Mouse (Mus musculus): ENCODE results near the gene Dedd. TPM values are rescaled to one million over a fixed set of nuclear protein-coding genes. Genes with fewer than 3 reads are reported as not detected.

Dedd gene
- polyA plus RNA-seq, 1 experiment from 2014 or later = 45.4 TPM

Other genes starting within 250 kb of the Dedd start
- gene Cfap126, start 215.2 kb upstream of the Dedd start, polyA plus RNA-seq (2014; fragmentation: Nextera tagmentation; extraction: Ambion mirVana) = 2.7 and 5.6 TPM in 2 replicates
- gene Sdhc, start 178.5 kb upstream of the Dedd start, polyA plus RNA-seq (2014; fragmentation: Nextera tagmentation; extraction: Ambion mirVana) = 426 and 502 TPM in 2 replicates
- gene Mpz, start 178.4 kb upstream of the Dedd start, polyA plus RNA-seq (2014; fragmentation: Nextera tagmentation; extraction: Ambion mirVana) = 0.30 TPM in 1 of 2 replicates, not detected in the other
- 36.2 and 40.0 TPM in 2 replicates for gene Pcp4l1, start 132.9 kb upstream of the Dedd start, polyA plus RNA-seq (2014; fragmentation: Nextera tagmentation; extraction: Ambion mirVana)
- 0.11 and 0.19 TPM in 2 replicates for gene Nr1i3, start 115.2 kb upstream of the Dedd start, polyA plus RNA-seq (2014; fragmentation: Nextera tagmentation; extraction: Ambion mirVana)
- 44.1 and 53.2 TPM in 2 replicates for gene Tomm40l, start 106.6 kb upstream of the Dedd start, polyA plus RNA-seq (2014; fragmentation: Nextera tagmentation; extraction: Ambion mirVana)
- 13.6 and 55.4 TPM in 2 replicates for gene Apoa2, start 104.1 kb upstream of the Dedd start, polyA plus RNA-seq (2014; fragmentation: Nextera tagmentation; extraction: Ambion mirVana)
- gene Fcer1g, start 94.8 kb upstream of the Dedd start, polyA plus RNA-seq (2014; fragmentation: Nextera tagmentation; extraction: Ambion mirVana) = 12.1 and 18.4 TPM in 2 replicates
- gene Adamts4, start 78.7 kb upstream of the Dedd start, polyA plus RNA-seq (2014; fragmentation: Nextera tagmentation; extraction: Ambion mirVana) = 1.5 and 1.7 TPM in 2 replicates
- gene Ndufs2, start 77.8 kb upstream of the Dedd start, polyA plus RNA-seq (2014; fragmentation: Nextera tagmentation; extraction: Ambion mirVana) = 446 and 471 TPM in 2 replicates
- gene B4galt3, start 58.8 kb upstream of the Dedd start, polyA plus RNA-seq (2014; fragmentation: Nextera tagmentation; extraction: Ambion mirVana) = 48.4 and 49.4 TPM in 2 replicates
- gene Ppox, start 48.0 kb upstream of the Dedd start, polyA plus RNA-seq (2014; fragmentation: Nextera tagmentation; extraction: Ambion mirVana) = 59.9 and 60.7 TPM in 2 replicates
- 51.2 TPM in 2 replicates for gene Usp21, start 41.2 kb upstream of the Dedd start, polyA plus RNA-seq (2014; fragmentation: Nextera tagmentation; extraction: Ambion mirVana)
- gene Ufc1, start 34.1 kb upstream of the Dedd start, polyA plus RNA-seq (2014; fragmentation: Nextera tagmentation; extraction: Ambion mirVana) = 90.3 and 92.9 TPM in 2 replicates
- 24.8 and 30.9 TPM in 2 replicates for gene Nit1, start 16.5 kb downstream of the Dedd start, polyA plus RNA-seq (2014; fragmentation: Nextera tagmentation; extraction: Ambion mirVana)
- gene Pfdn2, start 16.5 kb downstream of the Dedd start, polyA plus RNA-seq (2014; fragmentation: Nextera tagmentation; extraction: Ambion mirVana) = 49.5 and 51.3 TPM in 2 replicates
- 0.49 and 0.51 TPM in 2 replicates for gene Klhdc9, start 31.7 kb downstream of the Dedd start, polyA plus RNA-seq (2014; fragmentation: Nextera tagmentation; extraction: Ambion mirVana)
- 0.08 and 0.20 TPM in 2 replicates for gene Nectin4, start 41.0 kb downstream of the Dedd start, polyA plus RNA-seq (2014; fragmentation: Nextera tagmentation; extraction: Ambion mirVana)
- gene Arhgap30, start 59.8 kb downstream of the Dedd start, polyA plus RNA-seq (2014; fragmentation: Nextera tagmentation; extraction: Ambion mirVana) = 0.18 and 0.44 TPM in 2 replicates
- 53.3 and 68.2 TPM in 2 replicates for gene Usf1, start 82.2 kb downstream of the Dedd start, polyA plus RNA-seq (2014; fragmentation: Nextera tagmentation; extraction: Ambion mirVana)
- gene Tstd1, start 89.7 kb downstream of the Dedd start, polyA plus RNA-seq (2014; fragmentation: Nextera tagmentation; extraction: Ambion mirVana) = 0.45 and 1.7 TPM in 2 replicates
- gene F11r, start 108.4 kb downstream of the Dedd start, polyA plus RNA-seq (2014; fragmentation: Nextera tagmentation; extraction: Ambion mirVana) = 64.1 and 65.7 TPM in 2 replicates
- 12.3 and 12.7 TPM in 2 replicates for gene Alyref2, start 174.3 kb downstream of the Dedd start, polyA plus RNA-seq (2014; fragmentation: Nextera tagmentation; extraction: Ambion mirVana)
- gene Itln1, start 206.1 kb downstream of the Dedd start, polyA plus RNA-seq (2014; fragmentation: Nextera tagmentation; extraction: Ambion mirVana) = not detected in 2 replicates
- not detected in 2 replicates for gene Cd244a, start 230.0 kb downstream of the Dedd start, polyA plus RNA-seq (2014; fragmentation: Nextera tagmentation; extraction: Ambion mirVana)